Mouse (Mus musculus): ENCODE measurements around the gene Thsd7b. TPM values are rescaled to one million over a fixed set of nuclear protein-coding genes. Genes with fewer than 3 reads are reported as not detected.
A peak's percentile ranks its signal among the peaks of the same experiment; 100 is the strongest.

Gene Thsd7b
- polyA plus RNA-seq, 1 experiment from 2014 or later, result 11.2 TPM

DNA sequence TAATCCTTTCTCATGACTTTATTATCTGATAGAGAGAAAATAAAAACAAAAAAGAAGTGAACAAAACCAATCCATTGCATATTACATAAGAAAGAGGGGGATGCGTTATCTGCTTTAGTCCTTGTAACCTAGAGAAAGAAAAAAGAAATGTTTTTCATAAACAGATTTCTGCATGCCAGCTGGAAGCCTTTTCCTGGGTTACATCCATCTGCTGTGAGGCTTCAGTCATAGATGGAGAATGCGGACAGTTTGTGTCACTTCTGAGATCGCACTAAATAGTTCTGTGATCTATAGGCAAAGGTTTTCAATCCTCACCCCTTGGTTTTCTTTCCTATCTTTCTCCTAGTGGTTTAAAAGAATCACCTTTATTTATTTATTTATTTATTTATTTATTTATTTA is 259.1 kb downstream of the Thsd7b start:
- 99% methylated on average over 3 of the region's 3 CpGs for WGBS
- Histone ChIP-seq H3K4me3 (ENCODE audit: low read depth, low read length) (no peak overlapping the region), H3K4me1 (ENCODE audit: control insufficient read depth, insufficient read depth, low read length) (no peaks in the 10 kb centered on the region), H3K9me3 (replicated peaks; ENCODE audit: control insufficient read depth, low read length) (no peaks in the 10 kb centered on the region), H3K4me2 (ENCODE audit: low read depth, low read length) (no peak overlapping the region), H3K36me3 (replicated peaks; ENCODE audit: control insufficient read depth, insufficient read depth, low read depth, low read length) (no peaks in the 10 kb centered on the region), H3K27ac (replicated peaks; ENCODE audit: low read depth, low read length) (no peak overlapping the region), H3K9ac (replicated peaks; ENCODE audit: low read length) (no peak overlapping the region), H3K27me3 (ENCODE audit: control insufficient read depth, insufficient read depth, low read length) (no peaks in the 10 kb centered on the region)
- ATAC-seq (replicated peaks; ENCODE audit: insufficient number of reproducible peaks, low FRiP score, low TSS enrichment, low read depth), result no peak
- no peak for DNase-seq (ENCODE audit: low spot score)

GRCm38 (mm10) chr1:129538508-129538907 is 265.4 kb downstream of the Thsd7b start:
- no peak overlapping the region for H3K27ac ChIP-seq (replicated peaks; ENCODE audit: low read depth, low read length)
- H3K27me3 ChIP-seq (ENCODE audit: control insufficient read depth, insufficient read depth, low read length), result no peaks in the 10 kb centered on the region
- WGBS, result 79% methylated on average over 2 of the region's 2 CpGs
- no peak overlapping the region for H3K4me2 ChIP-seq (ENCODE audit: low read depth, low read length)
- H3K4me1 ChIP-seq (ENCODE audit: control insufficient read depth, insufficient read depth, low read length), result no peaks in the 10 kb centered on the region
- no peaks in the 10 kb centered on the region for H3K36me3 ChIP-seq (replicated peaks; ENCODE audit: control insufficient read depth, insufficient read depth, low read depth, low read length)
- H3K9ac ChIP-seq (replicated peaks; ENCODE audit: low read length), result no peak overlapping the region
- ATAC-seq (replicated peaks; ENCODE audit: insufficient number of reproducible peaks, low FRiP score, low TSS enrichment, low read depth) (no peak), DNase-seq (ENCODE audit: low spot score) (no peak)
- no peak overlapping the region for H3K4me3 ChIP-seq (ENCODE audit: low read depth, low read length)
- no peaks in the 10 kb centered on the region for H3K9me3 ChIP-seq (replicated peaks; ENCODE audit: control insufficient read depth, low read length)

- H3K36me3 ChIP-seq (replicated peaks; ENCODE audit: control insufficient read depth, insufficient read depth, low read depth, low read length), result no peaks in the 10 kb centered on the region
- no peaks in the 10 kb centered on the region for H3K4me1 ChIP-seq (ENCODE audit: control insufficient read depth, insufficient read depth, low read length)
- ATAC-seq (replicated peaks; ENCODE audit: insufficient number of reproducible peaks, low FRiP score, low TSS enrichment, low read depth) (no peak), DNase-seq (ENCODE audit: low spot score) (no peak)
- no peak overlapping the region for H3K9ac ChIP-seq (replicated peaks; ENCODE audit: low read length)
- H3K4me2 ChIP-seq (ENCODE audit: low read depth, low read length), result no peak overlapping the region
- no peaks in the 10 kb centered on the region for H3K9me3 ChIP-seq (replicated peaks; ENCODE audit: control insufficient read depth, low read length)
- WGBS, result 85% methylated on average over 4 of the region's 4 CpGs
- no peaks in the 10 kb centered on the region for H3K27me3 ChIP-seq (ENCODE audit: control insufficient read depth, insufficient read depth, low read length)
- H3K4me3 ChIP-seq (ENCODE audit: low read depth, low read length), result no peak overlapping the region
- H3K27ac ChIP-seq (replicated peaks; ENCODE audit: low read depth, low read length), result no peak overlapping the region
Measured at GRCm38 (mm10) chr1:129538970-129539369, 265.9 kb downstream of the Thsd7b start.

DNA sequence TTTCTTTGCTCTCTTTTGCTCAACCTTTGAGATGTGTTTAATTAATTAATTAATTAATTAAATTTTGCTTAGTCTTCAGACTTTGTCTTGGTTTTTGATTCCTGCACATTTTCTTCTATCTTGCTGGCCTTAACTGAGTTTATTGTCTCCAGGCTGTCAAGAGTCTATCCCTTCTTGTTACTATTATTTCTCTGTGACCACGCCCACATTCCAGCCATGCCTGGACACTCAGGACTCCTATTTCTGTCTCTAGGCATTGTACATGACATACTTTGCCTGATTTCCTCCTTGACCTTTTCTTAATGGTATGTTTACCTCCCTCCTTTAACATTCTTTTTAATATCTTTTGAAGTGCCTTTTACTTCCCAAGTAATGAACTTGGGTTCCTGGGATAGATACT is 267.6 kb downstream of the Thsd7b start:
- Histone ChIP-seq H3K36me3 (replicated peaks; ENCODE audit: control insufficient read depth, insufficient read depth, low read depth, low read length) (no peaks in the 10 kb centered on the region), H3K27ac (replicated peaks; ENCODE audit: low read depth, low read length) (no peak overlapping the region), H3K9me3 (replicated peaks; ENCODE audit: control insufficient read depth, low read length) (no peaks in the 10 kb centered on the region), H3K4me3 (ENCODE audit: low read depth, low read length) (no peak overlapping the region), H3K9ac (replicated peaks; ENCODE audit: low read length) (no peak overlapping the region), H3K27me3 (ENCODE audit: control insufficient read depth, insufficient read depth, low read length) (no peaks in the 10 kb centered on the region), H3K4me1 (ENCODE audit: control insufficient read depth, insufficient read depth, low read length) (no peaks in the 10 kb centered on the region), H3K4me2 (ENCODE audit: low read depth, low read length) (no peak overlapping the region)
- 52% methylated on average over 1 of the region's 1 CpGs for WGBS
- no peak for ATAC-seq (replicated peaks; ENCODE audit: insufficient number of reproducible peaks, low FRiP score, low TSS enrichment, low read depth)
- peak; percentile 4 for DNase-seq (ENCODE audit: low spot score)

GRCm38 (mm10) chr1:129542563-129543146 is 269.6 kb downstream of the Thsd7b start:
- H3K36me3 ChIP-seq (replicated peaks; ENCODE audit: control insufficient read depth, insufficient read depth, low read depth, low read length), result no peaks in the 10 kb centered on the region
- no peaks in the 10 kb centered on the region for H3K4me1 ChIP-seq (ENCODE audit: control insufficient read depth, insufficient read depth, low read length)
- no peaks in the 10 kb centered on the region for H3K9me3 ChIP-seq (replicated peaks; ENCODE audit: control insufficient read depth, low read length)
- ATAC-seq (replicated peaks; ENCODE audit: insufficient number of reproducible peaks, low FRiP score, low TSS enrichment, low read depth) (no peak), DNase-seq (ENCODE audit: low spot score) (no peak)
- H3K27me3 ChIP-seq (ENCODE audit: control insufficient read depth, insufficient read depth, low read length), result no peaks in the 10 kb centered on the region
- no peak overlapping the region for H3K4me3 ChIP-seq (ENCODE audit: low read depth, low read length)
- no peak overlapping the region for H3K27ac ChIP-seq (replicated peaks; ENCODE audit: low read depth, low read length)
- WGBS, result 84% methylated on average over 3 of the region's 3 CpGs
- H3K9ac ChIP-seq (replicated peaks; ENCODE audit: low read length), result no peak overlapping the region
- H3K4me2 ChIP-seq (ENCODE audit: low read depth, low read length), result no peak overlapping the region

DNA sequence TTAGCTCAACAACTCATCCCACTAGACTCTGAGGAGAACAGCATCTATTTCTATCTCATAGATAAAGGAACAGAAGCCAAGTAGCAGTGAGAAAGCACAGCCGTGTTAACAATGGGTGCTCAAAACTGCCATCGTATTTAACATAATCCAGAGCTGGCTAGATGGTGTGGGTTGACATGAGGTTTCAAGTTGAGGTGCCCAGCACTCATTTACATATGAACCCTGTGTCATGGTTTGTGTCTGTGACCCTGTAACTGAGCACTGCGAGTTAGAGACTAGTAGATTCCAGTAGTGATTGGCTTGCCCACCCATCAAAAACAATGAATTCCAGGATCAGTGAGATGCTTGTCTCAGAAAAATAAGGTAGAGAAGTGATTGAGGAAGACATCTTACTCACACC is 270.1 kb downstream of the Thsd7b start:
- DNase-seq (ENCODE audit: low spot score) (no peak), ATAC-seq (replicated peaks; ENCODE audit: insufficient number of reproducible peaks, low FRiP score, low TSS enrichment, low read depth) (no peak)
- Histone ChIP-seq H3K4me1 (ENCODE audit: control insufficient read depth, insufficient read depth, low read length) (no peaks in the 10 kb centered on the region), H3K9me3 (replicated peaks; ENCODE audit: control insufficient read depth, low read length) (no peaks in the 10 kb centered on the region), H3K27me3 (ENCODE audit: control insufficient read depth, insufficient read depth, low read length) (no peaks in the 10 kb centered on the region), H3K27ac (replicated peaks; ENCODE audit: low read depth, low read length) (no peak overlapping the region), H3K9ac (replicated peaks; ENCODE audit: low read length) (no peak overlapping the region), H3K36me3 (replicated peaks; ENCODE audit: control insufficient read depth, insufficient read depth, low read depth, low read length) (no peaks in the 10 kb centered on the region), H3K4me3 (ENCODE audit: low read depth, low read length) (no peak overlapping the region), H3K4me2 (ENCODE audit: low read depth, low read length) (no peak overlapping the region)
- WGBS, result 81% methylated on average over 3 of the region's 3 CpGs

- H3K36me3 ChIP-seq (replicated peaks; ENCODE audit: control insufficient read depth, insufficient read depth, low read depth, low read length), result no peaks in the 10 kb centered on the region
- no peak overlapping the region for H3K27ac ChIP-seq (replicated peaks; ENCODE audit: low read depth, low read length)
- H3K4me3 ChIP-seq (ENCODE audit: low read depth, low read length), result no peak overlapping the region
- no peaks in the 10 kb centered on the region for H3K4me1 ChIP-seq (ENCODE audit: control insufficient read depth, insufficient read depth, low read length)
- 85% methylated on average over 4 of the region's 4 CpGs for WGBS
- no peak overlapping the region for H3K9ac ChIP-seq (replicated peaks; ENCODE audit: low read length)
- ATAC-seq (replicated peaks; ENCODE audit: insufficient number of reproducible peaks, low FRiP score, low TSS enrichment, low read depth), result no peak
- H3K4me2 ChIP-seq (ENCODE audit: low read depth, low read length), result no peak overlapping the region
- no peaks in the 10 kb centered on the region for H3K9me3 ChIP-seq (replicated peaks; ENCODE audit: control insufficient read depth, low read length)
- no peaks in the 10 kb centered on the region for H3K27me3 ChIP-seq (ENCODE audit: control insufficient read depth, insufficient read depth, low read length)
- DNase-seq (ENCODE audit: low spot score), result no peak
Measured at GRCm38 (mm10) chr1:129558054-129558453, 285.0 kb downstream of the Thsd7b start.

- 79% methylated on average over 4 of the region's 4 CpGs for WGBS
- no peak overlapping the region for H3K4me2 ChIP-seq (ENCODE audit: low read depth, low read length)
Measured at GRCm38 (mm10) chr1:129559137-129559536, 286.0 kb downstream of the Thsd7b start.

More at GRCm38 (mm10) chr1:129559137-129559536, 286.0 kb downstream of the Thsd7b start:
- Histone ChIP-seq H3K36me3 (replicated peaks; ENCODE audit: control insufficient read depth, insufficient read depth, low read depth, low read length) (no peaks in the 10 kb centered on the region), H3K27ac (replicated peaks; ENCODE audit: low read depth, low read length) (no peak overlapping the region), H3K4me3 (ENCODE audit: low read depth, low read length) (no peak overlapping the region), H3K9ac (replicated peaks; ENCODE audit: low read length) (no peak overlapping the region), H3K9me3 (replicated peaks; ENCODE audit: control insufficient read depth, low read length) (no peaks in the 10 kb centered on the region), H3K4me1 (ENCODE audit: control insufficient read depth, insufficient read depth, low read length) (no peaks in the 10 kb centered on the region), H3K27me3 (ENCODE audit: control insufficient read depth, insufficient read depth, low read length) (no peaks in the 10 kb centered on the region)
- ATAC-seq (replicated peaks; ENCODE audit: insufficient number of reproducible peaks, low FRiP score, low TSS enrichment, low read depth), result no peak
- DNase-seq (ENCODE audit: low spot score), result no peak
